Mouse (Mus musculus) kidney, embryonic 14.5 days (tissue): ENCODE measurements at regions not wholly inside any gene's neighbourhood (a gene's known extent, or its start where the extent isn't known, plus 50 kb on each side); places are given as distances from the start of the nearest gene placed in this dataset.

Experiments
- ATAC-seq: fragments of 200-750 bp; cut with Nextera tagmentation; 2 replicates; pipeline ENCODE4 v1.8.0; 2017; ENCODE audit warnings: moderate number of reproducible peaks, mild to moderate bottlenecking, moderate TSS enrichment, moderate library complexity; ENCODE audit not compliant: low FRiP score, low TSS enrichment
- H3K27ac ChIP-seq: fragments of 300-500 bp; sonication (generic); 2 replicates; pipeline ENCODE4 v1.5.1; 2014; ENCODE audit warnings: low read depth, mild to moderate bottlenecking, low read length, moderate library complexity, mixed read lengths
- H3K27me3 ChIP-seq: fragments of 300-500 bp; sonication (generic); 2 replicates; pipeline ENCODE4 v1.6.1; 2014; ENCODE audit warnings: mild to moderate bottlenecking, low read length; ENCODE audit not compliant: control insufficient read depth, insufficient read depth
- H3K36me3 ChIP-seq: fragments of 300-500 bp; sonication (generic); 2 replicates; pipeline ENCODE4 v1.6.1; 2014; ENCODE audit warnings: low read length, mixed read lengths; ENCODE audit not compliant: control insufficient read depth, insufficient read depth
- H3K4me1 ChIP-seq: fragments of 300-500 bp; sonication (generic); 2 replicates; pipeline ENCODE4 v1.6.1; 2014; ENCODE audit warnings: low read length, mixed read lengths; ENCODE audit not compliant: control insufficient read depth, insufficient read depth
- H3K4me2 ChIP-seq: fragments of 300-500 bp; sonication (generic); replicated peaks from 2 replicates; pipeline ENCODE4 v1.6.1; 2014; ENCODE audit warnings: low read depth, mild to moderate bottlenecking, low read length
- H3K4me3 ChIP-seq: fragments of 300-500 bp; sonication (generic); 2 replicates; pipeline ENCODE4 v1.5.1; 2014; ENCODE audit warnings: mild to moderate bottlenecking, low read length
- H3K9ac ChIP-seq: fragments of 300-500 bp; sonication (generic); 2 replicates; pipeline ENCODE4 v1.6.1; 2014; ENCODE audit warnings: low read depth, mild to moderate bottlenecking, low read length, moderate library complexity
- H3K9me3 ChIP-seq: fragments of 300-500 bp; sonication (generic); 2 replicates; pipeline ENCODE4 v1.6.1; 2016; ENCODE audit warnings: low read length; ENCODE audit not compliant: control insufficient read depth
- WGBS: fragments of 180-500 bp; shearing (Covaris S2); extraction: QIAGEN DNeasy Blood & Tissue Kit; methylation state at CpG from one replicate; pipeline ENCODE4 v1.1.7; 2014; 5-methylcytosine and 5-hydroxymethylcytosine counted together

GRCm38 (mm10) chr8:87417466-87417865 is 54.9 kb downstream of the Cbln1 start:
- H3K9me3 ChIP-seq, result no peaks in the 10 kb centered on the region
- ATAC-seq, result no peak
- H3K36me3 ChIP-seq, result no peaks in the 10 kb centered on the region
- H3K9ac ChIP-seq, result no peak overlapping the region
- H3K4me2 ChIP-seq, result no peak overlapping the region
- H3K4me1 ChIP-seq, result no peaks in the 10 kb centered on the region
- H3K4me3 ChIP-seq, result no peak overlapping the region
- WGBS, result 58% methylated on average over 2 of the region's 2 CpGs
- H3K27ac ChIP-seq, result no peak overlapping the region
- no peaks in the 10 kb centered on the region for H3K27me3 ChIP-seq

- H3K9me3 ChIP-seq, result no peaks in the 10 kb centered on the region
- H3K27me3 ChIP-seq, result no peaks in the 10 kb centered on the region
- H3K27ac ChIP-seq, result no peak overlapping the region
- no peaks in the 10 kb centered on the region for H3K4me1 ChIP-seq
- no peaks in the 10 kb centered on the region for H3K36me3 ChIP-seq
- H3K9ac ChIP-seq, result no peak overlapping the region
- WGBS, result 81% methylated on average over 3 of the region's 3 CpGs
- H3K4me3 ChIP-seq, result no peak overlapping the region
- no peak for ATAC-seq
- H3K4me2 ChIP-seq, result no peak overlapping the region
Observed at GRCm38 (mm10) chr8:87415051-87415630, 57.3 kb downstream of the Cbln1 start.

- ATAC-seq, result no peak
- Histone ChIP-seq H3K36me3 (no peaks in the 10 kb centered on the region), H3K9me3 (no peaks in the 10 kb centered on the region), H3K27me3 (no peaks in the 10 kb centered on the region), H3K4me2 (no peak overlapping the region), H3K9ac (no peak overlapping the region), H3K4me3 (no peak overlapping the region), H3K4me1 (no peaks in the 10 kb centered on the region), H3K27ac (no peak overlapping the region)
- 73% methylated on average over 2 of the region's 2 CpGs for WGBS
Observed at GRCm38 (mm10) chr8:87389016-87389415, 83.4 kb downstream of the Cbln1 start.

GRCm38 (mm10) chr8:87383527-87384206 is 88.7 kb downstream of the Cbln1 start:
- ATAC-seq, result no peak
- H3K9ac ChIP-seq, result no peak overlapping the region
- no peak overlapping the region for H3K27ac ChIP-seq
- H3K36me3 ChIP-seq, result no peaks in the 10 kb centered on the region
- no peak overlapping the region for H3K4me2 ChIP-seq
- no peak overlapping the region for H3K4me3 ChIP-seq
- H3K9me3 ChIP-seq, result no peaks in the 10 kb centered on the region
- no peaks in the 10 kb centered on the region for H3K27me3 ChIP-seq
- no peaks in the 10 kb centered on the region for H3K4me1 ChIP-seq
- WGBS, result 68% methylated on average over 12 of the region's 12 CpGs

- Histone ChIP-seq H3K27ac (no peak overlapping the region), H3K4me1 (no peaks in the 10 kb centered on the region), H3K36me3 (no peaks in the 10 kb centered on the region), H3K4me3 (no peak overlapping the region), H3K27me3 (no peaks in the 10 kb centered on the region), H3K4me2 (no peak overlapping the region), H3K9me3 (no peaks in the 10 kb centered on the region), H3K9ac (no peak overlapping the region)
- ATAC-seq, result no peak
- 85% methylated on average over 5 of the region's 5 CpGs for WGBS
Observed at GRCm38 (mm10) chr8:87382311-87382710, 90.1 kb downstream of the Cbln1 start.

GRCm38 (mm10) chr8:87380791-87381190 is 91.6 kb downstream of the Cbln1 start:
- H3K9ac ChIP-seq, result no peak overlapping the region
- H3K9me3 ChIP-seq, result no peaks in the 10 kb centered on the region
- no peaks in the 10 kb centered on the region for H3K36me3 ChIP-seq
- H3K27ac ChIP-seq, result no peak overlapping the region
- H3K27me3 ChIP-seq, result no peaks in the 10 kb centered on the region
- H3K4me3 ChIP-seq, result no peak overlapping the region
- no peak overlapping the region for H3K4me2 ChIP-seq
- no peaks in the 10 kb centered on the region for H3K4me1 ChIP-seq
- no peak for ATAC-seq
- 34% methylated on average over 3 of the region's 3 CpGs for WGBS

GRCm38 (mm10) chr8:87379296-87379695 is 93.1 kb downstream of the Cbln1 start:
- Histone ChIP-seq H3K4me1 (no peaks in the 10 kb centered on the region), H3K9ac (no peak overlapping the region), H3K4me2 (no peak overlapping the region), H3K36me3 (no peaks in the 10 kb centered on the region), H3K27ac (no peak overlapping the region), H3K9me3 (no peaks in the 10 kb centered on the region), H3K4me3 (no peak overlapping the region), H3K27me3 (no peaks in the 10 kb centered on the region)
- no peak for ATAC-seq
- 91% methylated on average over 8 of the region's 8 CpGs for WGBS

GRCm38 (mm10) chr8:87374044-87374443 is 98.4 kb downstream of the Cbln1 start:
- no peaks in the 10 kb centered on the region for H3K27me3 ChIP-seq
- no peaks in the 10 kb centered on the region for H3K4me1 ChIP-seq
- ATAC-seq, result no peak
- H3K4me2 ChIP-seq, result no peak overlapping the region
- H3K9me3 ChIP-seq, result no peaks in the 10 kb centered on the region
- no peak overlapping the region for H3K27ac ChIP-seq
- 24% methylated on average over 6 of the region's 6 CpGs for WGBS
- no peak overlapping the region for H3K9ac ChIP-seq
- H3K4me3 ChIP-seq, result no peak overlapping the region
- H3K36me3 ChIP-seq, result no peaks in the 10 kb centered on the region

- Histone ChIP-seq H3K27ac (no peak overlapping the region), H3K36me3 (no peaks in the 10 kb centered on the region), H3K4me2 (no peak overlapping the region), H3K4me3 (no peak overlapping the region), H3K27me3 (no peaks in the 10 kb centered on the region), H3K9me3 (no peaks in the 10 kb centered on the region), H3K4me1 (no peaks in the 10 kb centered on the region), H3K9ac (no peak overlapping the region)
- ATAC-seq, result no peak
- 13% methylated on average over 6 of the region's 6 CpGs for WGBS
Observed at GRCm38 (mm10) chr8:87373535-87373934, 98.9 kb downstream of the Cbln1 start.
